Mouse (Mus musculus): ENCODE measurements around the gene Shc1.
A peak's percentile ranks its signal among the peaks of the same experiment; 100 is the strongest.

Shc1 gene

DNA sequence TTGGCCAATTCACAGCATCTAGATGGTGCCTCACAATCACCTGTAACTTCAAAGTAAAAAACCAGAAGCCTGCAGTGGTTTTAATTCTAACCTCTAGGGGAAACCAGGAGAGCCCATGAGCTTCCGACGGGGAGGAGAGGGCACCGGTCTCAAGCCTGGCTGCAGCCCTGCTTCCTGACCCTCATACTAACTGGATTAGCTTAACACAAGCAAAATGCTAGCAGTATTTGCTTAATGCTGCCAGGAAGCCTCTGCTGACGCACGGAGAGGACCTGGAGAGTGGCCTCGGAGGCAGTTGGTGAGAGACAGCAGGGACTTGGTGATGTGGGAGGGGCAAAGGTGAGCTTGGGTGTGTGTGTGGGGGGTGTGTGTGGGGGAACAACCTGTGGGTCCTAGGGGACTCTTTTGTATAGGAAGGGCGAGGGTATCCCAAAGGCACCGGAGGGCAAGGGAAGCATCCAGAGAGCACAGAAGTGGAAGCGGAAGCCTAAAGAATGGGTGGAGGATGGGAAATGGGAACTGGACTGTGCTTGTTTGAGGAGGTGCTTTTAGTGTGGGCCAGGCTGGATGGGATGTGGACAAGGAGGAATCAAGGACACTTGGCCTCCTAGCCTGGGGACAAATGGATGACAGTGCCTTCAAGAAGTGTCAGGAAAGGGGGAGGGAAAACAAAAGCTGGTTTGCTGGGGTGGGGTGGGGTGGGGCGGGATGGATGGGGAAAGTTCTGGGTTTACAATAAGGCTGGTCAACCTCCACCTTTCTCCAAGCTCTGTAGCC lies 36.3 kb downstream of the Shc1 start, which contains the start of gene Pmvk:
TSS of gene Pmvk (plus strand) at position 141 of the 777 bp plus-strand sequence.
- DNase-seq = no peak

DNA sequence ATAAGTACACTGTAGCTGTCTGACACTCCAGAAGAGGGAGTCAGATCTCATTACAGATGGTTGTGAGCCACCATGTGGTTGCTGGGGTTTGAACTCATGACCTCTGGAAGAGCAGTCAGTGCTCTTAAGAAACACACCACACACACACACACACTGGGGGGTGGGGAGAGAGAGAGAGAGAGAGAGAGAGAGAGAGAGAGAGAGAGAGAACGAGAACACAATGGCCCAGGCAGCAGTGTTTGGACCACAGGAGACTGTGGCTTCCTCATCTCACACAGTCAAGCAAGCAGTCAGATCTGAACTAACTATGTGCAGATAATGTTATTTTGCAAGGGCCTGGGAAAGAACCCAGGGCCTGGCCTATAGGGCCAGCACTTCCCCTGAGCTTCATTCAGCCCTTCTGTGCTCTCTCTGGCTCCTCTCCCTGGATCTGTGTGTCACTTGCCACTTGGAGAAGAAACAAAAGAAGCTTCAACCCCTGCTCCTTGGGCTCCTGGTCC lies 37.6 kb downstream of the Shc1 start:
- no peak for DNase-seq

DNA sequence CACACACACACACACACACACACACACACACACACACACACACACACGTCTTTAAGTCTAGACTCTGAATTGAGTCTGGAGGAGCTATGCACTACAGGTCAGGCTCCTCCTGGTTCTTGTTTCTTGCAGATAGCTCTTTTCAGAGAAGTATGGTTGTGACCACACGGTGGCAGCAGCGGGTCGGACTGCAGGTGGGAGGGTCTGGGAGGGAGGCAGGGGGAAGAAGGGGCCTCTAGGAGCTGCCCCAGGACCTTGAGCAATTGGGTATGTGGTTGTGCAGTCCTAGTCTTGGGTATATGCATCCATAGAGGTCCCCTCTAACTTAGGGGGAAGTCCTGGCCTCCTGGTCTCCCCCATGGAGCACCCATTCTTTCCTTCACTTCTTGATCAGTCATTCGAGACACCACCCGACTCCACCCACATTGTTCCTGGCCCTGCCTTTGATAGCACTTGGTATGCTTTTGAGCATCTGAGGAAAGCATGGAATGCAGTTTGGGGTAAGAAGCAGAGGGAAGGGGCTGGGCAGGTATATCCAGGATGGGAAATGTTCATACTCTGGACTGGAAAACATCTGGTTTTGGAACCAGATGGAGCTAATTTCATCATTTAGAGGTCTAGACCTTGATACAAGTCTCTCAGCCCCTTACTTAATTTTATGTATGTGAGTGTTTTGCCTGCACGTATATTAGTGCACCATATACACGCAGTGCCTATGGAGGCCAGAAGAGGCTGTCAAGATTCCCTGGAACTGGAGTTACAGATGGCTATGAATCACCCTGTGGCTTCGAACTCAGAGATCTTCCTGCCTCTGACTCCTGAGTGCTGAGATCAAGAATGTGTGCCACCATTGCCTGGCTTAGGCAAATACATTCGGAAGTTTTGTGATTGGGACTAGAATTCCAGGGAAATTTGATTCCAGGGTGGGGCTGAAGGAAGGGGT lies 38.8 kb downstream of the Shc1 start:
- peak; percentile 43 for DNase-seq

DNA sequence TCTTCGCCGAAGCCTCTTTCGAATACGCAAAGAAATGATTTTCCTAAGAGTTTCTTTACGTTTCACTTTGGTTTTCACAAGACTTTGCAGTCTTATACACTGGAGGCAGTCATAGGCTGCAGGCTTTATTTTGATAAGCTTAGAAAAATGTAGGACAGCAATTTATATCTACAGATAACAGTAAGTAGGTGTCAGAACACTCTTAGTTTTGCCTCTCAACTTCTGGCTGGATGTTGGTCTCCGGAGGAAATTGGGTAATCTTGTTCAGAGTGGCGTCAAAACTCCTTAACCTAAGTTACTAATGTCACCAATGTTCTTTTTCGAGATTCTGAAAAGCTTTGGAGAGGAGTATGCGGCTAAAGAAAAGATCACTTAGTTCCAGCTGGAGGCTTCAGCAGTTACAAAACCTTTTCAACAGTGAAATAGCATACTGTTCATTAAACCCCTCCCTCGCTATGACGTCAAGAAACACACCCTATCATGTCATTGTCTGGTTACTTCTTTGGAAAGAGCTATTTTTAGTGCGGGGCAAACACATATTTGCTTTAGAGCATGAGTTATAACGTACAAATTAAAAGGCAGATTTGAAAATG lies 40.2 kb downstream of the Shc1 start:
- no peak for DNase-seq

- DNase-seq = peak; percentile 86
Observed at GRCm38 (mm10) chr3:89458965-89459807, 40.9 kb downstream of the Shc1 start.

DNA sequence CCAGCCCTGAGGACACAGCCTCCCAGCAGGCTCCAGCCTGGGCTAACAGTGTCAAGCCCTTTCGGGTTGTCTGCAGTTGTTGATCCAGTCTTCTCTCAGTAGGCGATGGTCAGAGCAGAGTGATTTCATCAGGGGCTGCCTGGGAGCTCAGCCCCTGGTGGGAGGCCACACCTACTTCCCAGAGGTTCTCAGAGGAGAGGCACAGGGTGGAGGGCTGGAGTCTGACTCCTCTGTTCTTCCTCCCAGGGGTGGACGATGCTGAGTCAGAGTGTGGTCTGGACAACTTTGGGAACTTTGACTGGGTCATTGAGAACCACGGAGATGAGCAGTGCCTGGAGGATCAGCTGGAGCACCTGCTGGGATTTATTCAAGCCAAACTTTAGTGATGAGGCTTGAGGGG lies 50.0 kb downstream of the Shc1 start:
- no peak for DNase-seq

DNA sequence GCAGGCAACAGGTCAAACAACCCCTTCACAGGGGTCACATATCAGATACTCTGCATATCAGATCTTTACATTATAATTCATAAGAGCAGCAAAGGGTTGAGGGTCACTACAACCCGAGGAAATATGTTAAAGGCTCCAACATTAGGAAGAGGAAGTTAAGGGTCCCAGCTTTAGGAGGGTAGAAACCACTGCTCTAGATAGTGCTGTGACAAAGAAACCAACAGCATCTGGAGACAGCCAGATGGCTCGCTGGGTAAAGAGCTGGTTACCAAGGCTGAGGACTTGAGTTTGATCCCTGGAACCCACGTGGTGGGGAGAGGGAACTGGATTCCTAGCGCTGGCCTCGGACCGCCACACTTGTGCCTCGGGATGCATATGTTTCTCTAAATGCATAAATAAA lies 54.0 kb downstream of the Shc1 start:
- no peak for DNase-seq

DNA sequence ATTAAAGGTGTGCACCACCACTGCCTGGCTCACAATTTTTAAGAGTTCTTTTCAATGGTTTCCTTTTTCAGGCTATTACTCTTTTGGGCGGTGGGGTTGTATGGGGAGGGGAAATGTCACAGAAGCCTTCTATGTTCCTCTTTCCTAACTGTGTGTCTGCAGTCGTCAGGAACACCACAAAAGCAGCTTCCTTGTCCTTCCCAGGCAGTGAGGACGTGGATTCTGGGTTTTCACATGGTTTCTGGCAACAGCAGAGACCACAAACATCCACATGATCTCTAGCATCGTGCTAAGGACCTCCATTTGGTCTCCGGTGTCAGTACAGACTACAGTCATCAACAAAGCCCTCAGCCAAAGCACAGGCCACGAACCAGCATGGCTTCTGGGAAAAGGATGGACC lies 55.6 kb downstream of the Shc1 start:
- DNase-seq = no peak

- no peak for DNase-seq
Observed at GRCm38 (mm10) chr3:89479055-89479454, 60.8 kb downstream of the Shc1 start.

Data from cerebellum, adult 9-11 months (tissue).